Mouse (Mus musculus) liver, embryonic 14.5 days (tissue): ENCODE measurements around the gene Rnf4.

Source experiments
- CTCF ChIP-seq: IDR thresholded peaks from 2 replicates; pipeline ENCODE4 v1.5.1; 2016; ENCODE audit warnings: antibody characterized with exemption, low read depth, control low read depth
- EP300 ChIP-seq: IDR thresholded peaks from 2 replicates; pipeline ENCODE4 v1.6.1; 2016; ENCODE audit warnings: antibody characterized with exemption, low read depth

GRCm38 (mm10) chr5:34336097-34336774 lies at the start of gene Rnf4:
- TF ChIP-seq CTCF (no peak), EP300 (peak; percentile 67)
